Mouse (Mus musculus) common myeloid progenitor, adult 5-6 weeks (primary cell): ENCODE results near the gene Ngfr. TPM values are rescaled to one million over a fixed set of nuclear protein-coding genes. Genes with fewer than 3 reads are reported as not detected.
"Not testable (repeated sequence)": the region's sequence is repeated elsewhere in the genome, so short reads cannot be mapped to it uniquely, and the experiment has no call there.

Source experiments
- ATAC-seq: replicated peaks from 2 replicates; pipeline ENCODE4 v1.8.0; 2016; ENCODE audit warnings: low read depth, mild to moderate bottlenecking, moderate TSS enrichment, inconsistent platforms; ENCODE audit not compliant: poor library complexity, severe bottlenecking
- total RNA-seq: library from RNA; stranded (forward); fragments of 200-1000, 187-1606 nt; gene quantifications from 2 replicates; pipeline ENCODE4 v1.2.3, GENCODE M21; 2017

The Ngfr gene
- total RNA-seq, result not detected in 2 replicates

- peak; percentile 23; the same call in 1 of the 2 replicates for ATAC-seq
These were observed at the start of gene Ngfr for GRCm38 (mm10) chr11:95587423-95587951. TSS of gene Ngfr (minus strand) at chr11:95587735.

- 0 out of 2 replicates have a peak, but pooled peaks have one; percentile 18 for ATAC-seq
These were observed 47.5 kb upstream of the Ngfr start for GRCm38 (mm10) chr11:95635030-95635429.

GRCm38 (mm10) chr11:95633512-95634000 lies 46.0 kb upstream of the Ngfr start:
- ATAC-seq, result no peak

- ATAC-seq, result no peak
These were observed 44.9 kb upstream of the Ngfr start for GRCm38 (mm10) chr11:95632474-95632873.

GRCm38 (mm10) chr11:95631301-95631700 lies 43.8 kb upstream of the Ngfr start:
- no peak for ATAC-seq

- ATAC-seq, result no peak
These were observed 43.0 kb upstream of the Ngfr start for GRCm38 (mm10) chr11:95630558-95630957.

GRCm38 (mm10) chr11:95622426-95622825 lies 34.9 kb upstream of the Ngfr start:
- ATAC-seq, result no peak

GRCm38 (mm10) chr11:95621541-95622130 lies 34.1 kb upstream of the Ngfr start:
- no peak for ATAC-seq

GRCm38 (mm10) chr11:95621010-95621409 lies 33.5 kb upstream of the Ngfr start:
- no peak for ATAC-seq

GRCm38 (mm10) chr11:95619886-95620444 lies 32.4 kb upstream of the Ngfr start:
- no peak for ATAC-seq

GRCm38 (mm10) chr11:95619081-95619480 lies 31.5 kb upstream of the Ngfr start:
- ATAC-seq, result no peak

GRCm38 (mm10) chr11:95617785-95618465 lies 30.4 kb upstream of the Ngfr start:
- ATAC-seq, result no peak

- ATAC-seq, result no peak
These were observed 27.2 kb upstream of the Ngfr start for GRCm38 (mm10) chr11:95614739-95615138.

GRCm38 (mm10) chr11:95611283-95611682 lies 23.7 kb upstream of the Ngfr start:
- no peak for ATAC-seq

- no peak for ATAC-seq
These were observed 22.9 kb upstream of the Ngfr start for GRCm38 (mm10) chr11:95610391-95610902.

GRCm38 (mm10) chr11:95609924-95610323 lies 22.4 kb upstream of the Ngfr start:
- no peak for ATAC-seq

GRCm38 (mm10) chr11:95607286-95607685 lies 19.8 kb upstream of the Ngfr start:
- ATAC-seq, result not testable (repeated sequence)

- no peak for ATAC-seq
These were observed 10.9 kb upstream of the Ngfr start for GRCm38 (mm10) chr11:95598214-95599062.

GRCm38 (mm10) chr11:95597741-95598140 lies 10.2 kb upstream of the Ngfr start:
- no peak for ATAC-seq

- ATAC-seq, result no peak
These were observed 9.2 kb upstream of the Ngfr start for GRCm38 (mm10) chr11:95596704-95597103.
